Comparison of ENCODE assay signal across 1 mouse cellular context in the genomic region with DNA sequence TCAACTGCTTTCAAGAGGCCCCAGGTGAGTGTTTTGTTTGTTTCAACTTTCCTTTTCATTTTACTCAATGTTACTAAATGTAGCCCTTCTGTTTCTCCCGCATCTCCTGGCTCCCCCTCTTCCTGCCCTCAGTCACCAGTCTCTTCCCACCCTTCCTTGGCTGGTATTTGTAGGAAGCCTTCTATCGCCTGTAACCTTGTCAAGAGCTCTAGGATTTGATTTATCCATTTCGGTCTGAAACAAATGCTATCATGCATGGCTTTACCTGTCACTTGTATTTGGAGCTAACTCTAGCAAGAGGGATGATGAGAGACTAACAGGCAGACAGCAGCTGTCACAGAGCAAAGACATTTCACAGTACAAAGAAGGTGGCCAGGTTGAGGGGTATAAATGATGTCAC.
TF ChIP-seq lines count a peak whose summit lies in the region.

No protein-coding gene starts in this region.

TF ChIP-seq in CH12.LX, 34 proteins besides CTCF, POLR2A, EP300 and RAD21:
- no peak for TF ChIP-seq UBTF (IDR thresholded peaks at IDR 0.05; ENCODE audit: low read depth, low read length)
- TF ChIP-seq IRF4 (IDR thresholded peaks at IDR 0.05; ENCODE audit: low read depth, low read length), result 0 out of 2 replicates have a peak, but pooled peaks have one; percentile 17
- TF ChIP-seq CHD1 (IDR thresholded peaks at IDR 0.05; ENCODE audit: low read depth, low read length), result peak; percentile 50; the same call in 1 of the 2 replicates
- no peak for TF ChIP-seq GABPA (IDR thresholded peaks at IDR 0.05; ENCODE audit: insufficient replicate concordance, low read depth, low read length)
- TF ChIP-seq ZNF384 (IDR thresholded peaks at IDR 0.05; ENCODE audit: low read depth, low read length), result no peak
- no peak for TF ChIP-seq USF1 (IDR thresholded peaks at IDR 0.05; ENCODE audit: low read depth, low read length)
- TF ChIP-seq MAFK (IDR thresholded peaks at IDR 0.05; ENCODE audit: insufficient replicate concordance, low read length), result no peak
- no peak for TF ChIP-seq BHLHE40 (IDR thresholded peaks at IDR 0.05; ENCODE audit: low read depth, low read length)
- no peak for TF ChIP-seq MAZ (IDR thresholded peaks at IDR 0.05; ENCODE audit: low read depth, low read length)
- 0 out of 2 replicates have a peak, but pooled peaks have one; percentile 36 for TF ChIP-seq ZMIZ1 (IDR thresholded peaks at IDR 0.05; ENCODE audit: low read depth, low read length)
- TF ChIP-seq CHD2 (IDR thresholded peaks at IDR 0.05; ENCODE audit: low read length), result no peak
- TF ChIP-seq ZKSCAN1 (IDR thresholded peaks at IDR 0.05; ENCODE audit: borderline replicate concordance, low read depth, low read length), result no peak
- TF ChIP-seq NELFE (IDR thresholded peaks at IDR 0.05; ENCODE audit: low read depth, low read length), result no peak
- TF ChIP-seq KAT2A (IDR thresholded peaks at IDR 0.05; ENCODE audit: insufficient replicate concordance, low read length), result no peak
- no peak for TF ChIP-seq HCFC1 (IDR thresholded peaks at IDR 0.05; ENCODE audit: low read depth, low read length)
- TF ChIP-seq POLR2AphosphoS2 (IDR thresholded peaks at IDR 0.05; ENCODE audit: low read depth, low read length), result no peak
- no peak for TF ChIP-seq NRF1 (IDR thresholded peaks at IDR 0.05; ENCODE audit: low read depth, low read length)
- peak; percentile 51; the same call in 1 of the 2 replicates for TF ChIP-seq MXI1 (IDR thresholded peaks at IDR 0.05; ENCODE audit: low read depth, low read length)
- no peak for TF ChIP-seq USF2 (conservative IDR thresholded peaks at IDR 0.05; ENCODE audit: low read depth, low read length)
- TF ChIP-seq ZC3H11A (IDR thresholded peaks at IDR 0.05; ENCODE audit: low read depth, low read length), result no peak
- no peak for TF ChIP-seq ETS1 (conservative IDR thresholded peaks at IDR 0.05; ENCODE audit: low read depth, low read length)
- no peak for TF ChIP-seq ELF1 (IDR thresholded peaks at IDR 0.05; ENCODE audit: low read depth, low read length)
- TF ChIP-seq MAX (IDR thresholded peaks at IDR 0.05; ENCODE audit: low read length), result no peak
